Mouse (Mus musculus) CH12.LX (cell line): ENCODE results near the gene Lipo3.
"Not testable (repeated sequence)": the region's sequence is repeated elsewhere in the genome, so short reads cannot be mapped to it uniquely, and the experiment has no call there.

Experiments used
- CHD1 ChIP-seq: IDR thresholded peaks from 2 replicates; pipeline ENCODE4 v1.6.1; 2012; ENCODE audit warnings: low read depth, low read length, improper control_type of control experiment, inconsistent platforms
- CTCF ChIP-seq, 2 experiments: IDR thresholded peaks in 1 of 2; conservative IDR thresholded peaks in 1 of 2; 2 replicates each; pipeline ENCODE4 v1.5.1; 2011 to 2012; ENCODE audit warnings: low read depth in 2 of 2, low read length in 2 of 2, improper control_type of control experiment in 1 of 2, inconsistent platforms in 1 of 2, mild to moderate bottlenecking in 1 of 2, moderate library complexity in 1 of 2
- EP300 ChIP-seq: IDR thresholded peaks from 2 replicates; pipeline ENCODE4 v1.6.1; 2011; ENCODE audit warnings: low read length, improper control_type of control experiment
- MAFK ChIP-seq: IDR thresholded peaks from 2 replicates; pipeline ENCODE4 v1.6.1; 2011; ENCODE audit warnings: low read length, improper control_type of control experiment; ENCODE audit not compliant: insufficient replicate concordance
- MYC ChIP-seq: IDR thresholded peaks from 2 replicates; pipeline ENCODE4 v1.6.1; 2011; ENCODE audit warnings: low read depth, mild to moderate bottlenecking, improper control_type of control experiment, low read length
- NELFE ChIP-seq: IDR thresholded peaks from 2 replicates; pipeline ENCODE4 v1.6.1; 2011; ENCODE audit warnings: low read depth, low read length, improper control_type of control experiment
- POLR2A ChIP-seq: IDR thresholded peaks from 2 replicates; pipeline ENCODE4 v1.6.1; 2011; ENCODE audit warnings: low read depth, mild to moderate bottlenecking, improper control_type of control experiment, low read length
- RCOR1 ChIP-seq: conservative IDR thresholded peaks from 2 replicates; pipeline ENCODE4 v1.6.1; 2012; ENCODE audit warnings: low read depth, mild to moderate bottlenecking, inconsistent platforms, low read length, improper control_type of control experiment
- SIN3A ChIP-seq: IDR thresholded peaks from 2 replicates; pipeline ENCODE4 v1.6.1; 2012; ENCODE audit warnings: low read length, improper control_type of control experiment, inconsistent platforms
- ZNF384 ChIP-seq: IDR thresholded peaks from 2 replicates; pipeline ENCODE4 v1.6.1; 2012; ENCODE audit warnings: low read depth, low read length, improper control_type of control experiment, inconsistent platforms

- not testable (repeated sequence) for TF ChIP-seq MYC; ZNF384; CTCF (conservative IDR thresholded peaks at IDR 0.05 in 1 of 2, IDR thresholded peaks at IDR 0.05 in 1 of 2; ENCODE audit: low read depth in 2 of 2, low read length in 2 of 2); MAFK; RCOR1; SIN3A; CHD1; EP300
- peak; percentile 36; the same call in 1 of the 2 replicates for TF ChIP-seq POLR2A
- peak; percentile 38; the same call in 1 of the 2 replicates for TF ChIP-seq NELFE
These were observed 172.0 kb downstream of the Lipo3 start for GRCm38 (mm10) chr19:33589626-33590302.
